Mouse (Mus musculus): ENCODE data around the gene Coro1b. TPM values are rescaled to one million over a fixed set of nuclear protein-coding genes. Genes with fewer than 3 reads are reported as not detected.

Coro1b gene
- total and polyA plus RNA-seq, 2 experiments from 2014 or later, result 97.2 to 120 TPM

- Histone ChIP-seq H3K4me1 (ENCODE audit: control insufficient read depth, insufficient read depth) (peaks cover 15% of the 10 kb centered on the region), H3K9ac (replicated peaks; ENCODE audit: low read depth, low read length) (no peak overlapping the region), H3K9me3 (replicated peaks; ENCODE audit: control insufficient read depth, low read length) (no peaks in the 10 kb centered on the region), H3K27ac (ENCODE audit: low read depth) (no peak overlapping the region), H3K4me2 (ENCODE audit: low read depth, low read length) (no peak overlapping the region), H3K4me3 (ENCODE audit: low read depth, low read length) (no peak overlapping the region), H3K36me3 (replicated peaks; ENCODE audit: control insufficient read depth, insufficient read depth, low read length) (peaks cover 62% of the 10 kb centered on the region), H3K27me3 (ENCODE audit: control insufficient read depth, insufficient read depth, low read length) (no peaks in the 10 kb centered on the region)
- WGBS, result 73% methylated on average over 12 of the region's 12 CpGs
- ATAC-seq (ENCODE audit: insufficient read depth, low read depth), result no peak
- DNase-seq (ENCODE audit: low spot score), result no peak
- no peak for TF ChIP-seq CTCF (IDR thresholded peaks at IDR 0.05; ENCODE audit: low read depth)
- TF ChIP-seq EP300 (IDR thresholded peaks at IDR 0.05; ENCODE audit: low read depth), result no peak
Observed at GRCm38 (mm10) chr19:4194776-4195650, 46.6 kb downstream of the Coro1b start.

GRCm38 (mm10) chr19:4196048-4196447 is 47.6 kb downstream of the Coro1b start:
- Histone ChIP-seq H3K9ac (replicated peaks; ENCODE audit: low read depth, low read length) (no peak overlapping the region), H3K4me3 (ENCODE audit: low read depth, low read length) (no peak overlapping the region), H3K9me3 (replicated peaks; ENCODE audit: control insufficient read depth, low read length) (no peaks in the 10 kb centered on the region), H3K27me3 (ENCODE audit: control insufficient read depth, insufficient read depth, low read length) (no peaks in the 10 kb centered on the region), H3K36me3 (replicated peaks; ENCODE audit: control insufficient read depth, insufficient read depth, low read length) (peaks cover 65% of the 10 kb centered on the region), H3K4me2 (ENCODE audit: low read depth, low read length) (no peak overlapping the region), H3K4me1 (ENCODE audit: control insufficient read depth, insufficient read depth) (peaks cover 23% of the 10 kb centered on the region), H3K27ac (ENCODE audit: low read depth) (no peak overlapping the region)
- TF ChIP-seq EP300 (IDR thresholded peaks at IDR 0.05; ENCODE audit: low read depth), result no peak
- no peak for TF ChIP-seq CTCF (IDR thresholded peaks at IDR 0.05; ENCODE audit: low read depth)
- WGBS, result 46% methylated on average over 2 of the region's 2 CpGs
- ATAC-seq (ENCODE audit: insufficient read depth, low read depth) (no peak), DNase-seq (ENCODE audit: low spot score) (no peak)

GRCm38 (mm10) chr19:4196548-4196947 is 48.1 kb downstream of the Coro1b start:
- H3K4me3 ChIP-seq (ENCODE audit: low read depth, low read length), result no peak overlapping the region
- H3K27me3 ChIP-seq (ENCODE audit: control insufficient read depth, insufficient read depth, low read length), result no peaks in the 10 kb centered on the region
- H3K9ac ChIP-seq (replicated peaks; ENCODE audit: low read depth, low read length), result no peak overlapping the region
- DNase-seq (ENCODE audit: low spot score), result no peak
- no peaks in the 10 kb centered on the region for H3K9me3 ChIP-seq (replicated peaks; ENCODE audit: control insufficient read depth, low read length)
- H3K27ac ChIP-seq (ENCODE audit: low read depth), result no peak overlapping the region
- TF ChIP-seq CTCF (IDR thresholded peaks at IDR 0.05; ENCODE audit: low read depth) (no peak), EP300 (IDR thresholded peaks at IDR 0.05; ENCODE audit: low read depth) (no peak)
- H3K4me2 ChIP-seq (ENCODE audit: low read depth, low read length), result no peak overlapping the region
- H3K4me1 ChIP-seq (ENCODE audit: control insufficient read depth, insufficient read depth), result peaks cover 20% of the 10 kb centered on the region
- H3K36me3 ChIP-seq (replicated peaks; ENCODE audit: control insufficient read depth, insufficient read depth, low read length), result peaks cover 65% of the 10 kb centered on the region
- ATAC-seq (ENCODE audit: insufficient read depth, low read depth), result no peak
- WGBS, result 29% methylated on average over 5 of the region's 5 CpGs

- TF ChIP-seq EP300 (IDR thresholded peaks at IDR 0.05; ENCODE audit: low read depth) (no peak), CTCF (IDR thresholded peaks at IDR 0.05; ENCODE audit: low read depth) (no peak)
- Histone ChIP-seq H3K27ac (ENCODE audit: low read depth) (no peak overlapping the region), H3K4me3 (ENCODE audit: low read depth, low read length) (no peak overlapping the region), H3K4me2 (ENCODE audit: low read depth, low read length) (no peak overlapping the region), H3K4me1 (ENCODE audit: control insufficient read depth, insufficient read depth) (peaks cover 22% of the 10 kb centered on the region), H3K9ac (replicated peaks; ENCODE audit: low read depth, low read length) (no peak overlapping the region), H3K9me3 (replicated peaks; ENCODE audit: control insufficient read depth, low read length) (no peaks in the 10 kb centered on the region), H3K36me3 (replicated peaks; ENCODE audit: control insufficient read depth, insufficient read depth, low read length) (peaks cover 65% of the 10 kb centered on the region), H3K27me3 (ENCODE audit: control insufficient read depth, insufficient read depth, low read length) (no peaks in the 10 kb centered on the region)
- WGBS, result 62% methylated on average over 3 of the region's 3 CpGs
- no peak for DNase-seq (ENCODE audit: low spot score)
- no peak for ATAC-seq (ENCODE audit: insufficient read depth, low read depth)
Observed at GRCm38 (mm10) chr19:4197180-4197579, 48.8 kb downstream of the Coro1b start.

GRCm38 (mm10) chr19:4201291-4201909 is 53.0 kb downstream of the Coro1b start, which contains the start of gene Rad9a:
Gene Rad9a, minus strand, starts transcription at chr19:4201662.
- H3K9ac ChIP-seq (replicated peaks; ENCODE audit: low read depth, low read length), result peak within 1 kb of the TSS; percentile 80
- peak within 1 kb of the TSS; percentile 67 for H3K4me3 ChIP-seq (ENCODE audit: low read depth, low read length)
- peak within 1 kb of the TSS; percentile 67 for H3K27ac ChIP-seq (ENCODE audit: low read depth)
- no peaks in the 10 kb centered on the region for H3K27me3 ChIP-seq (ENCODE audit: control insufficient read depth, insufficient read depth, low read length)
- peaks cover 31% of the 10 kb centered on the region for H3K36me3 ChIP-seq (replicated peaks; ENCODE audit: control insufficient read depth, insufficient read depth, low read length)
- TF ChIP-seq EP300 (IDR thresholded peaks at IDR 0.05; ENCODE audit: low read depth) (peak; percentile 78; the same call in 1 of the 2 replicates), CTCF (IDR thresholded peaks at IDR 0.05; ENCODE audit: low read depth) (no peak)
- H3K9me3 ChIP-seq (replicated peaks; ENCODE audit: control insufficient read depth, low read length), result no peaks in the 10 kb centered on the region
- DNase-seq (ENCODE audit: low spot score) (peak; percentile 99), ATAC-seq (ENCODE audit: insufficient read depth, low read depth) (peak; percentile 88)
- H3K4me2 ChIP-seq (ENCODE audit: low read depth, low read length), result peak within 1 kb of the TSS; percentile 82
- peaks cover 21% of the 10 kb centered on the region for H3K4me1 ChIP-seq (ENCODE audit: control insufficient read depth, insufficient read depth)
- under 1% methylated on average over 34 of the region's 34 CpGs for WGBS
